Mouse (Mus musculus): ENCODE measurements around the gene Tmem251. TPM values are rescaled to one million over a fixed set of nuclear protein-coding genes. Genes with fewer than 3 reads are reported as not detected.

The Tmem251 gene
- total RNA-seq, 2 experiments from 2014 or later: 6.0 to 6.4 TPM

DNA sequence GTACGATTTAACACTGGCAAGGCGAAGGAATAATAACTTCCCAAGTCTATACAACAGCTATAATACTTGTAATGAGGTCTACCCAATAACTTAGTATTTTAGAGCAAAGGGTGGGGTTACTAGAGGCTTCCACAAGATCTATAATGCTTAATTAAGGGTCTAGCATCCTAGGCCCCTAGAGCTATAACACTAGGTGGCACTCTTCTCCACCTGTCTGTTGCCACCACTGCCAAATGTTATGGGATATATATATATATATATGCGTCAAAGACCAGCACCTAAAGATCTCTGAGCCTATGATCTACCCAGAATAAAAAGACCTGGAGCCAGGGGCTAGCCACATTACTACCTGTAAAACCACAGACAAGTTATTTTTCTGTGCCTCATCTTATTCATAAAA is 3.3 kb upstream of the Tmem251 start:
- intact Hi-C loops (cut with DNase I): loop anchor here (10.0 kb wide), 1 partner anchor 765 kb away; the partner anchor contains the start of gene Cpsf2

DNA sequence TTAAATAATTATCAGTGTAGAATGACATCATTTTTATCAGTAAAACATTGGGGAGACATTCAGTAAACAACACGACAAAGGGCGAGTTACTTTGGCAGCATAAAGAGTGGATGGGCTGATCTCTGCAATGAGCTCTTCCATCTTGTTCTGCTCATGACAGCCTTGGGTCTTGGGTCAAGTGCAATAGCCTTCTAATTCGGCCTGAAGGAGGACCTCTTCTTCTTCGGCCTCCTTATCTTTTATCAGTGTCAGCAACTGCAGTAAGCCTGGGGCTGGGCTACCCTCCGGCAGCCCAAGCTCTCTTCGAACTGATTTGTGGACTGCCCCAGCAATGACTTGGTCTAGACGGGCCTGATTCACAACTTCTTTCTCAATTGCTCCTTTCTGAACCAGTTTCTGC is 1.5 kb upstream of the Tmem251 start:
- no peak for DNase-seq (ENCODE audit: low spot score in 2 of 2)
- intact Hi-C loops (cut with DNase I): loop anchor here (2.0 to 10.0 kb wide), 2 partner anchors 15 to 767 kb away; partner anchors contain the start of genes Cpsf2, Gm28051, Gon7 and Ubr7

More for the DNA sequence above, 3.3 kb upstream of the Tmem251 start:
- no peak for DNase-seq (ENCODE audit: low spot score in 2 of 2)

DNA sequence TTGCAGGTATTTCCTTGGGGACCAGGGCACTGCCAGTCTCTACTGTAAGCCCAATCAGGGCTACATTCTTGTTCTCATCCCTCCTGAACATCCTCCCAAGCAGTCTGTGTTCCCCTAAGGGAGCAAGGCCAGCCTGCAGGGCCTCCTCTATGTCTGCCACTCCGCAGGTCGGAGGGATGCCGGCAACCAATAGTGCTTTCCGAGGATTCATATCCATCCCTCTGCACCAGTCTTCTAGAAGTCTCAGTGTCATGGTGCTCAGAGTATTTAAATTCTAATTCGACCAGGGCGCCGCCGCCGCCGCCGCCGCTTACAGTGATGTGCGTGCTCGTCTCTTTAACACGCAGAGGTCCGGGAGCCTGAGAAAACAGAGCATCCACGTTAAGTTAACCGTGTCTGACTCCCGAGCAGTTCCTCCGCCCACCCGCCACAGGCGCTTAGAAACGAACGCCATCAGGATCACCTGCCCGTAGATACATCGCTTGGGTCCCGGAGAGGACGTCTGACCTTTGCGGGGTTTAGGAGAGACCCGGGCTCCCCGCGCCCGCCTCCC is 450 bp upstream of the Tmem251 start:
- intact Hi-C loops (cut with DNase I): loop anchor here (2.0 to 10.0 kb wide), 2 partner anchors 14 to 768 kb away; partner anchors contain the start of genes Cpsf2, Gm28051, Gon7 and Ubr7
- DNase-seq (ENCODE audit: low spot score in 2 of 2): peak in 1 of 2 experiments; percentile 57

- DNase-seq (ENCODE audit: low spot score in 2 of 2): no peak
- intact Hi-C loops (cut with DNase I): loop anchor here (10.0 kb wide), 1 partner anchor 770 kb away; the partner anchor contains the start of gene Cpsf2
Measured at GRCm38 (mm10) chr12:102744839-102745238, 1.3 kb downstream of the Tmem251 start.

DNA sequence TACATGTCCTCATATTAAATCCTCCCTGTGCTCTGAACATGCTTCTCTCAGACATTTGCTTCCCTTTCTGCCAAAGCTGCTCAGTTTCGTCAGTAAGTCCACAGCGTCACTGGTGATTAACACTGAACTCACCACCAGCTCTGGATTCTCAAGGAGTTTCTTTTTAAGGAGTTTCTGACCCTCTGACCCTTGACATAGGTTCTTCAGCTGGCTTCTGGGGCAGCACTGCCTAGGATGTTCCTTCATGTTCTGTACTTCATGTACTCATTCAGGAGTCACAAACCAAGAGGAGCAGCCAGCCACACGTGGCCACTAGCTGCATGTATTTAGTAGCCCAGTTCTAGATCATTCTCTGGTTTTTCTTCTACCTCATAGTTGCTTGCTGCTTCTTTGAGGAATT is 4.7 kb downstream of the Tmem251 start:
- intact Hi-C loops (cut with DNase I): loop anchor here (10.0 kb wide), 1 partner anchor 773 kb away; the partner anchor contains the start of gene Cpsf2
- DNase-seq (ENCODE audit: low spot score in 2 of 2): no peak

GRCm38 (mm10) chr12:102756304-102756703 is 12.7 kb downstream of the Tmem251 start:
- no peak for DNase-seq (ENCODE audit: low spot score in 2 of 2)
- intact Hi-C loops (cut with DNase I): loop anchor here (2.0 to 10.0 kb wide), 2 partner anchors 14 to 118 kb away; partner anchors contain the start of genes Btbd7, Moap1 and Tmem251

DNA sequence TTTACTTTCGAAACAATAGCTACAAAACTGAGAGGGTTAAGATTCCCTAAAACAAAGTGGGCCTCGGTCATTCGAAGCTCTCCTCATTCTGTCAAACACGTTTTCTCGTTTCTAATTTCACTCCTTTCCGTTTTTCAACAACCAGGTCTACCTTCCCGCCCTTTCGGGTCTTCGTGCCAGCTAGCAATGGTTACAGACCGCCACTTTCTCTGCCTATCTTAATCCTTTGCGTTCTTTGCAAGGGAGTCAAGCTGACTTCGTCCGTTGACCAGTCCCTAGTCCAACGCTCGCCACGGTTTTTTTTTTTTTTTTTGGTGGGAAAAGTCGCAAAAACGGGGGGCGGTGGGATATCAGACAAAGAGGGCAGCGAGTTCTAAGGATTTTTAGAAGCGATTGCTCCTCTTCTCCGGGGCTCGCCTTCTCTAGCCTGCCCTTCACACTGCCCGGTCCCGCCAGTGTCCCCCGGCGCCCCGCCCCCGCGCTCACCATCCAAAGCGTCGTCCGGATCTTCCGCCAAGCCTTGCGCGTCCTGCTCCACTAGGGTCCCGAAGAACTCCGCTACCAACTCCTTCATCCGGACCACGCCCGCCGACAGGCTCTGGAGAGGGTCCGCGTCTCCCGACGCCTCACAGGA is 13.6 kb downstream of the Tmem251 start:
- no peak for DNase-seq (ENCODE audit: low spot score in 2 of 2)
- intact Hi-C loops (cut with DNase I): loop anchor here (2.0 to 10.0 kb wide), 2 partner anchors 14 to 118 kb away; partner anchors contain the start of genes Btbd7, Moap1 and Tmem251

DNA sequence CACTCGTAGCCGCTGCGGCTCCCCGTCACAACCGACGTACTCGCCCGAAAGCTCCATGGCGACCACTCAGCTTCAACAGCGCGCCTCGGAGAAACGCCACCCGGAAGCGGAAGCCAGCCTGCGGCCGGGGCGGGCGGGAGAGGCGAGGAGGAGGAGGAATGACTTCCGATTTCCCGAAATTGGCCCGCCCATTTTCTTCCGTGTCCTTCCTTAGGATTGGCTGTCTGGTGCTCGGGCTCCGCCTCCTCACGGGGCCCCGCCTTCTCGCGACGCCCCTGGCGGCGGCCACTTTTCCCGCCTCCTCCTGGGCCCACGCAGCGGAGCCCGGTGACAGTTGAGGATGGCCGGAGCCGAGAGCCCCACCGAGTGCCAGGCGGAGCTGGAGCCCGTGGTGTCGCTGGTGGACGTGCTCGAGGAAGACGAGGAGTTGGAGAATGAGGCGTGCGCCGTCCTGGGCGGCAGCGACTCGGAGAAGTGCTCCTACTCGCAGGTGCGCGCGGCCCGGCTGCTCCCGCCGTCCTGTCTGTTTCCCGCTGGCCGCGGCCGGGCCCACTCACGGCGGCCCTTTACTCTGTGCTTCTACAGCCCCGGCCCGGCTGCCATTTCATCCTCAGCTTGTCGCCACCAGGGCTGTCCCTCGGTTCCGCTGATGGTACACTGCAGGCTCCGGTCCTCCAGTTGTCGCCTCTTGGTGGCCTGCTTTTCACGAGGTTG is 14.3 kb downstream of the Tmem251 start, which contains the start of the genes Gm28051, Gon7 and Ubr7:
Gene Gm28051 (minus strand): TSS at position 77 of the 714 bp plus-strand sequence.
Gene Gon7 (minus strand): TSS at position 115 of the 714 bp plus-strand sequence.
Gene Ubr7 (plus strand): TSS at position 279 of the 714 bp plus-strand sequence.
- intact Hi-C loops (cut with DNase I): loop anchor here (2.0 to 10.0 kb wide), 2 partner anchors 15 to 117 kb away; partner anchors contain the start of genes Btbd7, Moap1 and Tmem251
- DNase-seq (ENCODE audit: low spot score in 2 of 2): peak; percentile 96 to 99

GRCm38 (mm10) chr12:102758403-102758756 is 14.8 kb downstream of the Tmem251 start, which contains the start of gene Gm20604:
Gm20604 (minus strand) TSS chr12:102758672.
- intact Hi-C loops (cut with DNase I): loop anchor here (10.0 kb wide), 1 partner anchor 116 kb away; the partner anchor contains the start of gene Btbd7
- DNase-seq (ENCODE audit: low spot score in 2 of 2): peak in 1 of 2 experiments; percentile 36

DNA sequence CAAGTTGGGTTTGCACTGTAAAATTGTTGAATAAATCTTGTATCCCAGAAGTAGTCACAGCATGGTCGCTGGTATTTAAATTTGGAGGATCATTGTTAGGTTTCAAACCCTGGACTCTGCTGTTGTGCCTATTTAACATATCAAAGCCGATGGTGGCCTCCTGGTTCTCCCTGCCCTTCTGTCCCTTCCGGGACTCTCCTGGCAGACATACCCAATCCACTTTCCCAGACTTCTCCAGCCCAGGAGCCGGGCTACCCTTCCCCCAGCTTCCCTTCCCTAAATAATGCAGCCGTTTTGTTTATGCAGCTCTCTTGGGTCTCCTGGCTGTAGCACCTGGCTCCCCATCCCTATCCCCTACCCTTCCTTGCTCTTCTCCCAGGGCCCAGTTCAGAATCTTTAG is 15.4 kb downstream of the Tmem251 start:
- intact Hi-C loops (cut with DNase I): loop anchor here (10.0 kb wide), 1 partner anchor 116 kb away; the partner anchor contains the start of gene Btbd7

DNA sequence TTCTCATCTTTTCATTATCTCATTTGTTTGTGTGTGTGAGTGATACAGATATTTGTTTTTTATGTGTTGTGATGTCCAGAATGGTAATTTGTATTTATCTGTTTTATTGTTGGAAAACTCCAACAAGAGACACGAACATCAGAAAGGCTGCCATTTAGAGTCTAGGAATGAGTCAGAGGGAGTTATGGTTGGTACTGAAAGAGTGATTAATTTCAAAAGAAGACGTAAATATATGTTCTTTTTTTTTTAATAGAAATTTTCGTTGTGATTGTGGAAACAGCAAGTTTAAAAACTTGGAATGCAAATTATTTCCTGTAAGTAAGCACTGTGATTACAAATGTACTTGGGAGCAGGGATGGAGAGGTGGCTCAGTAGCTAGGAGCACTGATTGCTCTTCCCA is 18.1 kb downstream of the Tmem251 start:
- intact Hi-C loops (cut with DNase I): no loop called here
- DNase-seq (ENCODE audit: low spot score in 2 of 2): no peak

More for the DNA sequence above, 15.4 kb downstream of the Tmem251 start:
- DNase-seq (ENCODE audit: low spot score in 2 of 2): no peak

GRCm38 (mm10) chr12:102763696-102764095 is 20.1 kb downstream of the Tmem251 start:
- no peak for DNase-seq (ENCODE audit: low spot score in 2 of 2)
- intact Hi-C loops (cut with DNase I): no loop called here

- DNase-seq (ENCODE audit: low spot score in 2 of 2): no peak
Measured at GRCm38 (mm10) chr12:102769000-102769399, 25.4 kb downstream of the Tmem251 start.

DNA sequence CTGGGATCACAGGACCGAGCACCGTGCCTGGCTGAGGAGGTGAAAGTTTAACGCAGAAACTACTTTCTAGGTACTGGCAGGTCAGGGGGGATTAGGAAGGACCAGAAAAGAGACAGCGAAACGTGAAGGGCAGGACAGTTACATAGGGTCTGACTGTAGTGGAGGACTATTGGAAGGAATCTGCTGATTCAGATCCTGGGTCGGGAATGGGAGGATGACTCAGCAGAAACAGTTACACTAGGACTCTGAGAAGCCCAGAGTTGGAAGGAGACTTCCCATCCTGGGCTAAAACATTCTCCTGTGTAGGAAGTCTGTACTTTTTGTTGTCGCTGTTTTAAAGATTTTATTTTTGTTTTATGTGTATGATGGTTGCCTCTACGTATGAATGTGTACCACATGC is 28.0 kb downstream of the Tmem251 start:
- DNase-seq (ENCODE audit: low spot score in 2 of 2): no peak
- intact Hi-C loops (cut with DNase I): no loop called here

More at GRCm38 (mm10) chr12:102769000-102769399, 25.4 kb downstream of the Tmem251 start:
- intact Hi-C loops (cut with DNase I): no loop called here

GRCm38 (mm10) chr12:102772676-102773075 is 29.1 kb downstream of the Tmem251 start:
- no peak for DNase-seq (ENCODE audit: low spot score in 2 of 2)
- intact Hi-C loops (cut with DNase I): no loop called here

DNA sequence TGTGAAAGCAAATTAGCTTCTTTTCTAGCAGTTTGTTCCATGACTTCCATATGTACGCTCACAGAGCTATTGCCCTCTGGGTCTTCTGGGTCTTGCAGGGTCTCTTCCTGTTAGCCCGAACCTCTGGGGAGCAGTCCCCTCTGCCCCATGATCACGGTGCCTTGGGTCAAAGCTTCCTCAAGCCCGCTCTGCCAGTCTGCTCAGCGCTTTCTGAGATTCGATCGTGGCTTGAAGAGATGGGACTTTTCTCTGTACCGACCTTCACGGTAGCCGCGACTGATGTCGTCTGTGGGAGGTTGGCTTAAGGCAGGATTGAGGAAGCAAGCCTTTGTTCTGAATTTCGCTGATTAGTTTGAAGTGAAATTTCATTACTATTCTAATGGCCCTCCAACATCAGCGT is 32.5 kb downstream of the Tmem251 start:
- intact Hi-C loops (cut with DNase I): no loop called here
- DNase-seq (ENCODE audit: low spot score in 2 of 2): no peak

- intact Hi-C loops (cut with DNase I): no loop called here
- no peak for DNase-seq (ENCODE audit: low spot score in 2 of 2)
Measured at GRCm38 (mm10) chr12:102778151-102778550, 34.6 kb downstream of the Tmem251 start.

GRCm38 (mm10) chr12:102779452-102779851 is 35.9 kb downstream of the Tmem251 start:
- no peak for DNase-seq (ENCODE audit: low spot score in 2 of 2)
- intact Hi-C loops (cut with DNase I): no loop called here

DNA sequence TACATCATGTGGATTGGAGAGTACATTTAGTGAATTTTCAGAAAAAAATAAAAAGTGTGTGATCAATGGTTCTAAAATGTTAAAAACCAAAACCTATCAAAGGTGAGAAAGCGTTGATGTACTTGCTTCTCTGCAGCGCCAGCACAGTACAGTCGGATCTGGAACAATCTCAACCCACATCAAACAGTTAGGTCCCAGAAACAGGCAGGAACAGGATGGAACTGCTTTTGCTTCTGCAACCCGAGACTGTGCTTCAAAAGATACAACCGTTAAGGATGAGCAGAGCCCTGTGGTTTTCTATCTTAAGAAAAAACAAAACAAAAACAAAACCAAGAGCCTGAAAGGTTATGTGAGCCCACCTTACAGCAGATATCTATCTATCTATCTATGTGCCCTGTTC is 39.3 kb downstream of the Tmem251 start:
- no peak for DNase-seq (ENCODE audit: low spot score in 2 of 2)
- intact Hi-C loops (cut with DNase I): loop anchor here (10.0 kb wide), 1 partner anchor 282 kb away; no protein-coding TSS in a partner anchor

All from left cerebral cortex, postnatal 25 days (tissue).